Mouse (Mus musculus): ENCODE data around the gene Hoxb4.

Hoxb4 gene

DNA sequence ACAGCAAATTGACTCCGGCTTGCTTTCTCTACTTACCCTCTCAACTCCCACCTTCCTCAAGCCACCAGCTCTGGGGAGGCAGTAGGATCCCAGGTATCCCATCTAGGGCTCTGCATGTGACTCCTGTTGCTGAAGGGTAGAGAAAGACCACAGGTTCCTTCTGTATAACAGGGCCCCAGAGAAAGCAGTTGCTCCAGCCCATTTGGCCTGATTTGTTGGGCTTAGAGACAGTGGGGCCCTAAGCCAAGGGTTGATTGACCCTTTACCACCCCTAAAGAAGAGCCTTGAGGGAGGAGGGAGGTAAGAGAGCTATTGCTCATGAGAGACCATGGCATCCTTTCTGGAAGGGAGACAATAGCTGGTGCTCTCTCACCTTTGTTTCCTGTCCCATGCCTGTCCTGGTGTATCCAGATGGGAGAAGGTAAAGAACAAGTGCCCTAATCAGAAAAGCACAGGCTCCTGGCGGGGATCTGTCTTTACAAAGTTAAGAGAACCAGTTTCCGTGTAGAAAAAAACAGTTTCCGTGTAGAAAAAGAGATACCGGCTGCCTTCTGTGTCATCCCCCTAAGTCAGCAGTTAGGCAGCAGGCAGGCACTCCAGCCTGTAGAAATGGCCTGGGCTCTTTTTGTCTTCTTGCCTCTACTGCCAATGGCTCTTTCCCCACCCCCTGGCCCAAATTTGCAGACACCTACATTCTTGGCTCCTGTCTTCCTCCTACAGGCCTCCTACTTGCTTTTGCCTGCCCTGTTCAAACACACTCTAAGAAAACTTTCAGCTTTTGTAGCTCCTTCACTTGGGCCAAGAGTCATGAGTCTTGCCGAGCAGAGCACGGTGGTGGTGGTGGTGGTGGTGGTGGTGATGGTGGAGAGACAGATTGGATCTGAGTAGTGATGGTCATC lies 21.1 kb downstream of the Hoxb4 start:
- no peak for DNase-seq

GRCm38 (mm10) chr11:96340698-96341365 lies 22.8 kb downstream of the Hoxb4 start:
- no peak for DNase-seq

GRCm38 (mm10) chr11:96341701-96342575 lies 23.9 kb downstream of the Hoxb4 start:
- no peak for DNase-seq

DNA sequence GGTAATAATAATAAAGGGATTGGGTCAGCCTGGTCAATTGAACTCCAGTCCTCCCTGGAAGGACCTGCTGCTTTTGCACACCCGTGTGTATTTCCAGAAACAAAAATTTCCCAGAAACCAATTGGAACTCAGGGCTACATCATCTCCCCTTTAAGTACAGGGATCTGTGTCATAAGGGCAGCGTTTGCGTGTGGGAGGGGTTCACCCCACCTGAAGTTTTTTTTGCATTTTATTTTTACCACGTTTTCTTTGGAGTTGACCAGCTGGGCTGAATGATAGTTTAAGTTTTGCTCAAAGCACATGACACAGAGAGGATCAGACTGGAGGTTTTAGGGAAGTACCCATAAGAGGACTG lies 24.5 kb downstream of the Hoxb4 start:
- no peak for DNase-seq

DNA sequence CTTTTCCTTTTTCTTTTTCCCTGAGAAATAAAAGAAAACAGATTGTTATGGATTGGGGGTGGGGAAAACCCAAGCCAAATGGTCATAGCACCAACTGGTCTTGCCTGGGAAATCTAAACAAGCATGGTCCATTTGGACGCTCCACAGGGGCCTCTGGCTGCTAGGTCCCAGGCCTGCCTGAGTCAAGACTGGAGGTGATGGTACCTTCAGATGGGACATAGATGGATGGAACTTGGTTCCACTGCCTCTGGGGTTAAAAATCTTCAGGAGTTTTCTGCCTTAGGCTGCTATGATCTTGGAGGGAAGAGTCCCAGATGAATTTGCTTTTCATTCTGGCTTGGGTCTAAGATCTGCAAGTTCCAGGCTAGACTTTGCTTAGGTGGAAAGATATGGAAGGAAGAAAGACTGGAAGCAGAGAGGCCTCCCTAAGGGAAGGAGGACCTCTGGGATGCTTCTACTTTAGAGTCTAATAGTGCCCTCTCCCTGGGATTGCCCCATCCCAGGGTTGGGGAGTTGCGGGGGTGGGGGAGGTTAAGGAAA lies 25.2 kb downstream of the Hoxb4 start:
- DNase-seq = no peak

GRCm38 (mm10) chr11:96344061-96344877 lies 26.2 kb downstream of the Hoxb4 start:
- DNase-seq = no peak

- no peak for DNase-seq
Observed at GRCm38 (mm10) chr11:96344878-96345159, 26.8 kb downstream of the Hoxb4 start.

- DNase-seq = no peak
Observed at GRCm38 (mm10) chr11:96345220-96345892, 27.3 kb downstream of the Hoxb4 start.

DNA sequence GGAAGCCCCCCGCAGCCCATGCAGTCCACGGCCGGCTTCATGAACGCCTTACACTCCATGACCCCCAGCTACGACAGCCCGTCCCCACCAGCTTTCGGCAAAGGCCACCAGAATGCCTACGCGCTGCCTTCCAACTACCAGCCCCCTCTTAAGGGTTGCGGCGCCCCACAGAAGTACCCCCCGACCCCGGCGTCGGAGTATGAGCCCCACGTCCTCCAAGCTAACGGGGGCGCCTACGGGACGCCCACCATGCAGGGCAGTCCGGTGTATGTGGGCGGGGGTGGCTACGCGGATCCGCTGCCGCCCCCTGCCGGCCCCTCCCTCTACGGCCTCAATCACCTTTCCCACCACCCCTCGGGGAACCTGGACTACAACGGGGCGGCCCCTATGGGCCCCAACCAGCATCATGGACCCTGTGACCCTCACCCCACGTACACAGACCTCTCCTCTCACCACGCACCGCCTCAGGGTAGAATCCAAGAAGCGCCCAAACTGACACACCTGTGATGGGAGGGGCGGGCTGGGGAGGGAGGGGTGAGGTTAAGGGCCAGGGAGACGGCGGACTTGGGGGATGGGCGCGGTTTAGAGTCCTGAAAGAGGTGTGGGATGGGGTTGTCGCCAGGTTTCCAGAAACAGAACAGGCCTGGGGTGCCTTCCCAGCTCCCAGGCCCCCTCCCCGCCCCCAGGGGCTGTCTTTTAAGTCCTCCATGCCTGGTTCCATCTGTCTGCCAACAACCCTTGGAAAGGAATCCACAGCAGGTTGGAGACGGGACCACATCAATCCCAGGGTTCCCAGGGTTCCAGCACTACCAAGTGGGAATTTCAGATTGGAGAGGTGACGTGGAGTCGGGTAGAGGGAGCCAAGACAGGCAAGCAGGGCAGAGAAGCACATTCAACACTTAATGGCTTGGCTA lies 28.1 kb downstream of the Hoxb4 start:
- no peak for DNase-seq

DNA sequence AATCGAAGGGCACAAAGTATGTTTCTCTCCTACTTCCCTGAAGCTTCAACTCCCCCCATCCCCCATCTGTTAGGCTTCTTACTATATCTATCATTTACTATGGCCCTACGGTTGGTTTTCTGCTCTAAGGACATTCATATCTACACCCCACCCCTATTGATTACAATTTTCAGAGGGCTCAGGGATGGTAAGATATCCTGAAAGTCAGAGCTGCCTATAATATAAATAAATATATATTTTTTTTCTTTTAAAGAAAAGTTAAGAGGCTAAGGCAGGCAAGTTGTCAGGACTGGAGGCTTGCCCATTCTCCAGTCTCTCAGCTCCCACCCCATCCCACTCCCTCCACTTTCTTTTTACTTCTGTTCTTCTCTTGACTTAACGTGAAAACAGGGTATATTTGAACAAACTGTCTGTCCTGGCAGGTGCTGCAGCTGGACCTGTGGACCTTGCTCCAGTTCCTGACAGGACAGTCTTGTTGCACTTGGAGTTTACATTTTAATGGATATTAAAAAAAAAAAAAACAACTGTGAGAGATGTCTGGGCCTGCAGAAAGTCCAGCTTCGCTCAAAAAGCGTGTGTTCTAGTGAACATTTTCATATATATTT lies 29.0 kb downstream of the Hoxb4 start:
- DNase-seq = no peak

DNA sequence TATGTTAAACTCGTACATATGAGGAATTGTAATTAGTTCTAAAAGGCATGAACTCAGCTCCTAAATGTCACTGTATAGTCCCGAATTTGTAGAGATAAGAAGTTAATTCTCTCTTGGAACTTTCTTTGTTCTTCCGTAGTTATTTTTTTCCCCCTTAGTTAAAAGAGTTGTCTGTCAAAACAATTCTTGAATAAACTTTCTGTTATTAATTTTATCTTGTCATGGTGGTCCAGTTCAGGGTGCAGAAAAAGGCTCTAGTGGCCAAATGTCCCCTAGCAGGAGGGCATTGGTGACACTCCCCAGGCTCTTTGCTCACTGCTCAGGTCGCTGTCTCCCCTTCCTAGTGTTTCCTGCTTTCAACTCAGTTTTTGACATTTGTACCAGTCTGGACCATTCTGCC lies 29.6 kb downstream of the Hoxb4 start:
- no peak for DNase-seq

DNA sequence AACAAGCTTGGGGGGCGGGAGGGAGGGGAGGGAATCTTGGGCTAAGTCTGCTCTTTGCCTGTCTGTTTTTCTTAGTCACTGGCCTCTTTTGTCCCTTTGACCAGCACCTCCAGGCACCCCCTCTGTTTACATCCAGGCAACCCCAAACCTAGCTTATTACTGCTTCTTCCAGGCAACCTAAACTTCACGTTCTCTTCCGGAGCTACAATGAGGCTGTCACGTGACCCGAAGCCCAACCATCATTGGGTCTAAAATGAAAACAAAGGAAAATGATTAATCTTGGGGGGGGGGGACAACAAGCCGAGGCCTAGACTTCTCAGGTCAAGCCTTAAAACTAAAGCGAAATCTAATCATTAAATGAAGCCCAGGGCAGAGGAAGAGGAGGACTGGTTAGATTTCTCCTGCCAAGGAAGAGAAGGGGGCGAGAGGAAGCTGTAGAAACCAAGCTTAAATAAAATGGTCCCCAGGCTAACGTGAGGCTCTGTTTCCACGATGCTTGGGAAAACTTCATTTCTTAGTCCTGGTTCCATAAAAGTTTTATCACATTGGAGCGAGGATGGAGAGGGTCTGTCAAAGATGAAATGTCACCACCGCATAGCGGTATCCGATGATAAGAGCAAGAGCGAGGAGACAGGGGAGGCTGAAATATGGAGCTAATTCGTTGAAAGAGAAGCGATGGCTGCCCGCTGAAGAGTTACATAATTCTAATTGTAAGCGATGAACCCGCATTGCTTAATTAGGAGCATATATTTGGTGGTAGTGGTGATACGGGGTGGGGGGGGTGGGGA lies 30.3 kb downstream of the Hoxb4 start:
- DNase-seq = no peak

GRCm38 (mm10) chr11:96348988-96349387 lies 30.9 kb downstream of the Hoxb4 start:
- DNase-seq = no peak

DNA sequence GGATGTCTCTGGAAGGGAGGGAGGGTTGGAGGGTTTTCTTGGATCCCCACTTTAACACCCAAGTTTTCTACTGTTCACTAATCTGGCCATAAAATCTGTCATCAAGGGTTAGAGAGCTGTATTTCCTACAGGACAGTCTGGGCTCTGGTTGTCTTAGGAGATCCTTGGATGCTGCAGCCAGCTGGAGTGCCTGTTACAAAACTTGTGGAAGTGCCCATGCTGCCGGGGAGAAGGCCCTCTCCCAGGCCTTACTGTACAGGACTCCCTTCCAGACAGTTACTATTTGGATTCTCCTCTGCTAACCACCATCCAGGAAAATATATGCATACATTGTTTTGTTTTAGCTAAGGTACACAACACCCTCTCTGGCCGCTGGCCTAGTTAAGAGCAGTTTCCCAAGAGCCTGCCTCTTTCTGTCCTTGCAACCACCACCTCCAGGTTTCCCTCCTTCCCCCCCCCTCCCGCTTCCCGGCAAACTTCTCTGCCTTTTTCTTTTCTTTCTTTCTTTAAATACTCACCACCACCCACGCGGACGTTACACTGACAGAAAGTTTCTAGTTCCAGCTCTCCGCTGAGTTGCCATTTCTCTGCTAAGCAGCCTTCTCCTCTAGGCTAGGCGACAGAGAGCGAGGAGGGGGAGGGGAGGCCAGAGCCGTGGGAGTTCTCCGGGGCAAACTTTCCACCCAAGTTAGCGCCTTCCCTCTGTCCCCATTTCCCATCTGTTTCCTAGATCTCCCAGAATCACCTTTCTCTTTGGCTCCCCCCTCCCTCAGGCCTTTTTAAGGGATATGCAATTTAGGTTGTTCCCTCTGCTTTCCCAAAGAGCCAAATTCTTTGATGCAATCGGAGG lies 31.6 kb downstream of the Hoxb4 start:
- DNase-seq = no peak

- DNase-seq = no peak
Observed at GRCm38 (mm10) chr11:96350341-96350624, 32.2 kb downstream of the Hoxb4 start, which contains the start of gene Hoxb2. Gene Hoxb2, plus strand, starts transcription at chr11:96350525.

GRCm38 (mm10) chr11:96350791-96351190 lies 32.7 kb downstream of the Hoxb4 start:
- no peak for DNase-seq

DNA sequence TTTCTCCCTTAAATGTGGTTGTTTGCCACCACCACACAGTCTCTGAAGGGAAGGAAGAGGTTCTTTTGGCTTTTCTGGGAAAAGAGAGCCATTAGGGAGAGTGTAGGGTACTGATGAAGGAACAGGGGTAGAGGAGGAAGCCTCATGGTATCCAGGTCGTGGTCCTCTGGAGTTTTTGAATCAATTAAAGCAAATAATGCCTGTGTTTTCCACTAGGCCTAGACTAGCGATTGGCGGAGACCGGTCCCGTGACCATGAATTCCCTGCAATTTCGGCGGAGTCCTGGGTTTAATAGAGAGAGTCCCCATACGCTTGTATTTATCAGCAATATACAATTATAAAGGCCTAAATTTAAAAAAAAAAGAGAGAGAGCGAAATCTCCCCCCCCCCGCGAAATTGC lies 33.2 kb downstream of the Hoxb4 start:
- no peak for DNase-seq

GRCm38 (mm10) chr11:96351831-96352230 lies 33.8 kb downstream of the Hoxb4 start:
- no peak for DNase-seq

Data from cerebellum, adult 11-12 months (tissue).